Mouse (Mus musculus) forebrain, embryonic 11.5 days (tissue): Measurements from ENCODE around the gene Ptrh1. TPM values are rescaled to one million over a fixed set of nuclear protein-coding genes. Genes with fewer than 3 reads are reported as not detected.

ENCODE experiments used
- ATAC-seq: fragments of 200-750 bp; cut with Nextera tagmentation; replicated peaks from 2 replicates; pipeline ENCODE4 v1.8.0; 2017; ENCODE audit warnings: moderate TSS enrichment; ENCODE audit not compliant: low FRiP score
- DNase-seq: peaks from one replicate; pipeline ENCODE4 v3.0.0-alpha.2; 2017; ENCODE audit warnings: low spot score
- H3K27ac ChIP-seq: fragments of 300-500 bp; sonication (generic); 2 replicates; pipeline ENCODE4 v1.5.1; 2014; ENCODE audit warnings: low read depth, low read length
- H3K27me3 ChIP-seq: fragments of 300-500 bp; sonication (generic); 2 replicates; pipeline ENCODE4 v1.6.1; 2014; ENCODE audit warnings: mild to moderate bottlenecking, low read length, mixed read lengths; ENCODE audit not compliant: control insufficient read depth, insufficient read depth
- H3K36me3 ChIP-seq: fragments of 300-500 bp; sonication (generic); 2 replicates; pipeline ENCODE4 v1.6.1; 2014; ENCODE audit warnings: mild to moderate bottlenecking, low read length, moderate library complexity, mixed read lengths; ENCODE audit not compliant: control insufficient read depth, insufficient read depth
- H3K4me1 ChIP-seq: fragments of 300-500 bp; sonication (generic); replicated peaks from 2 replicates; pipeline ENCODE4 v1.6.1; 2014; ENCODE audit warnings: low read length, mixed read lengths; ENCODE audit not compliant: control insufficient read depth, insufficient read depth
- H3K4me2 ChIP-seq: fragments of 300-500 bp; sonication (generic); 2 replicates; pipeline ENCODE4 v1.6.1; 2014; ENCODE audit warnings: low read depth, mild to moderate bottlenecking, low read length, moderate library complexity, mixed read lengths; ENCODE audit not compliant: severe bottlenecking
- H3K4me3 ChIP-seq: fragments of 300-500 bp; sonication (generic); 2 replicates; pipeline ENCODE4 v1.5.1; 2014; ENCODE audit warnings: low read depth, low read length
- H3K9ac ChIP-seq: fragments of 300-500 bp; sonication (generic); 2 replicates; pipeline ENCODE4 v1.6.1; 2014; ENCODE audit warnings: low read length
- H3K9me3 ChIP-seq: fragments of 300-500 bp; sonication (generic); 2 replicates; pipeline ENCODE4 v1.6.1; 2016; ENCODE audit warnings: low read length, mixed read lengths; ENCODE audit not compliant: control insufficient read depth
- WGBS: fragments of 180-500 bp; shearing (Covaris S2); extraction: QIAGEN DNeasy Blood & Tissue Kit; methylation state at CpG from one replicate; pipeline ENCODE4 v1.1.7; 2014; 5-methylcytosine and 5-hydroxymethylcytosine counted together
- polyA plus RNA-seq: library from polyadenylated mRNA; unstranded; fragments of >200 nt; fragmentation: Nextera tagmentation; extraction: Ambion mirVana; gene quantifications from 2 replicates; pipeline ENCODE4 v1.2.1, GENCODE M21; 2014

Gene Ptrh1
- polyA plus RNA-seq, 1 experiment from 2014 or later = 3.3 TPM

DNA sequence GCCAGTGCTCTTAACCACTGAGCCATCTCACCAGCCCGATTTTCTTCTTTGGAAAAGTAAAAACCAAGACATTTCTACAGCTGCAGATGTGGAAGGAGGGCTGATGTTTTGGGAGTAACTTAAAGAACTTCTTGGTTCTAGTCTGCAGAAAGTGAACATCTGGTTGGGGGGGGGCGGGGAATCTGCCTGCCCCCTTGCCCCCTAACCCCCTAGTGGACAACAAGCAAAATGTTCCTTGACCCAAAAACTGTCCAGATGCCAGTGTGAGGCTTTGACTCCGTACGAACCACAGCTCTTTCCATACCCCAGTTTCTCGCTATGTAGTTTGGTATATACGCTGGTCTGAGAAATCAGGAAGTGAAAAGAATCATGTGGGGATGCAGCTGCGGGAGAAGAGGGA lies 25.4 kb upstream of the Ptrh1 start:
- no peak overlapping the region for H3K27ac ChIP-seq
- 0 out of 2 replicates have a peak, but pooled peaks cover 4% of the 10 kb centered on the region for H3K4me1 ChIP-seq
- H3K4me2 ChIP-seq = peak overlapping the region; percentile 45; the same call in 1 of the 2 replicates
- no peaks in the 10 kb centered on the region for H3K27me3 ChIP-seq
- DNase-seq (no peak), ATAC-seq (no peak)
- H3K9me3 ChIP-seq = no peaks in the 10 kb centered on the region
- no peak overlapping the region for H3K4me3 ChIP-seq
- WGBS = 72% methylated on average over 7 of the region's 7 CpGs
- H3K36me3 ChIP-seq = no peaks in the 10 kb centered on the region; the same call in 1 of the 2 replicates
- H3K9ac ChIP-seq = no peak overlapping the region

DNA sequence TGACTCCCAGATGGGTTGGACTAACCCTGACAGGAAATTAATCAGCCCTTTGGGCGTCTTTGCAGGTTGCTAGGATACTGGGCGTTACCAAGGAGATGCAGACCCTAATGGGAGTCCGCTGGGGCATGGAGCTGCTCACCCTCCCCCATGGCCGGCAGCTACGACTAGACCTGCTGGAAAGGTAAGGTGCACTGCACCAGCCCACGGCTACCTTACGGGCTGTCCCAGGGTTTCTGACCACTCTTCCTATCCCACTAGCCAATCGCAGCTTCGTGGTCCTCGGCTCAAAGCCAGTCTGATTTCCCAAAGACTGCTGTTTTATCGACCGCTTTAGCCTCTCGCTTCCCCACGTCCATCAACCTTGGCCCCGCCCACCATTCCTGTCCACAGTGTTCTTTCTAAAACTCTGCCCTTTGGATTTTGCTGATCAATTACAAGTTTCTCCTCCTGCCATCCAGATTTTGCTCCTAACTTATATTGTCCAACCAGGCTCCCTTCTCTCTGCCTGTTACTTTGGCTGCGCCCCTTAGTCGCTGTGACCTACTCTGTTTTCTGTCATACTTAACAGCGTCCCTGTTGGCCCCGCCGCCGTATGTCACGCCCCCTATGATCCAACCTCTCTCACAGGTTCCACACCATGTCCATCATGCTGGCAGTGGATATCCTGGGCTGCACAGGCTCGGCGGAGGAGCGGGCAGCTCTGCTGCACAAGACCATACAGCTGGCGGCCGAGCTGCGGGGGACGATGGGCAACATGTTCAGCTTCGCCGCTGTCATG lies 24.5 kb upstream of the Ptrh1 start:
- DNase-seq = peak; percentile 84
- Histone ChIP-seq H3K4me2 (peak overlapping the region; percentile 45), H3K36me3 (no peaks in the 10 kb centered on the region; the same call in 1 of the 2 replicates), H3K9ac (peak overlapping the region; percentile 23; the same call in 1 of the 2 replicates), H3K27me3 (no peaks in the 10 kb centered on the region), H3K9me3 (no peaks in the 10 kb centered on the region), H3K4me1 (0 out of 2 replicates have a peak, but pooled peaks cover 4% of the 10 kb centered on the region), H3K4me3 (peak overlapping the region; percentile 23), H3K27ac (peak overlapping the region; percentile 28; the same call in 1 of the 2 replicates)
- 5% methylated on average over 31 of the region's 31 CpGs for WGBS
- ATAC-seq = peak; percentile 84

DNA sequence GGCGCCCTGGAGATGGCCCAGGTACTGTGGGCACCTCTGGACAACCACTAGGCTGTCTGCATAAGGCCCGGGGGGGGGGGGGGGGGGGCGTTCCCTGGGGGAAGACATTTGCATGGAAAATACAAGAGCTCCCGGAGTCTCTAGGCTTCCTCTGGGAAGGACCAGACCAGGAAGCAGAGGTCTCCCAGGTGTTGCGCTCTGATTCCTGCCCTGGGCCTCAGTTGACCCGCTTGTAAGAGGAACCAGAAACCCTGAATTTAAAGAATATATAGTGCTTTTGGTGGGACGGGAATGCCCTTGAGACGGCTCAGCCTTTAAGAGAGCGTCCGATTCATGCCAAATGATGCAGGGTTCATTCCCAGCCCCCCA lies 23.9 kb upstream of the Ptrh1 start:
- no peaks in the 10 kb centered on the region; the same call in 1 of the 2 replicates for H3K36me3 ChIP-seq
- no peak for ATAC-seq
- no peak for DNase-seq
- H3K27me3 ChIP-seq = no peaks in the 10 kb centered on the region
- 20% methylated on average over 10 of the region's 10 CpGs for WGBS
- H3K4me2 ChIP-seq = peak overlapping the region; percentile 45
- H3K9ac ChIP-seq = peak overlapping the region; percentile 23; the same call in 1 of the 2 replicates
- peak overlapping the region; percentile 28; the same call in 1 of the 2 replicates for H3K27ac ChIP-seq
- no peaks in the 10 kb centered on the region for H3K9me3 ChIP-seq
- H3K4me3 ChIP-seq = peak overlapping the region; percentile 23
- 0 out of 2 replicates have a peak, but pooled peaks cover 4% of the 10 kb centered on the region for H3K4me1 ChIP-seq

DNA sequence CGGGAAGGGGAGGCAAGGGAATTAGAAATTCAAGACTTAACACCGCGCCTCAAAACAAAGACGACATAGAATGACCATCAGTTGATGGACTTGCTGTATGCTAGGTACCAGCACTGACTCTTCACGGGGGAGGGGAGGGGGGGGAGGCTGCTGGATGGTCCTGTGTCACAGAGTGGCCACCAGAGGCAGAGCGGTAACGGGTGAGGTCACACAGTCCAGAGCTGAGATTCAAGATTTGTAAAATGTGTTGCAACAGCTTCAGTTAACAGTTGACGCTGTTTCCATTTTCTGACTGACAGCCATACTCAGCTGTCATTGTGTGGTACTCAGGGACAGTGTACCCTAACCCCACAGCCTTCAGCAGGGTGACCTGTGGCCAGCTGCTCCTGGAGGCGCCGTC lies 23.4 kb upstream of the Ptrh1 start:
- H3K4me2 ChIP-seq = no peak overlapping the region
- 64% methylated on average over 10 of the region's 10 CpGs for WGBS

DNA sequence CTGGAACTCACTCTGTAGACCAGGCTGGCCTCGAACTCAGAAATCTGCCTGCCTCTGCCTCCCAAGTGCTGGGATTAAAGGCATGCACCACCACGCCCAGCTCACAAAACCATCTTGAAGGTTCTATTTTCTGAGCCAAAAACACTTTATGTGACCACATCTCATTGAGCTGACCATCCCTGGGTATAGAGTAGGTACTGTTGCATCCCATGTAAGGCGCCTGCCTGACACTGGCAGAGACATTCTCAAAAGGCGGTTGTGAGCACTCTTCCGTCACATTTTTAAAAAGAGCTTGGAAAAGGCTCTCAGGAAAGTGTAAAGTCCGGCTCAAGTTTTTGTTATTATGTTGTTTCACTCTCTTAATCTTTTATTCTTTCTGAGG lies 18.9 kb upstream of the Ptrh1 start:
- 0 out of 2 replicates have a peak, but pooled peaks cover 2% of the 10 kb centered on the region for H3K4me1 ChIP-seq
- H3K36me3 ChIP-seq = no peaks in the 10 kb centered on the region; the same call in 1 of the 2 replicates
- H3K27me3 ChIP-seq = no peaks in the 10 kb centered on the region
- H3K9me3 ChIP-seq = no peaks in the 10 kb centered on the region
- H3K4me3 ChIP-seq = no peak overlapping the region
- ATAC-seq (peak; percentile 28; the same call in 1 of the 2 replicates), DNase-seq (no peak)
- H3K4me2 ChIP-seq = peak overlapping the region; percentile 35; the same call in 1 of the 2 replicates
- no peak overlapping the region for H3K9ac ChIP-seq
- 38% methylated on average over 6 of the region's 6 CpGs for WGBS
- no peak overlapping the region for H3K27ac ChIP-seq

More for the DNA sequence above, 23.4 kb upstream of the Ptrh1 start:
- Histone ChIP-seq H3K36me3 (no peaks in the 10 kb centered on the region; the same call in 1 of the 2 replicates), H3K27me3 (no peaks in the 10 kb centered on the region), H3K4me1 (0 out of 2 replicates have a peak, but pooled peaks cover 5% of the 10 kb centered on the region), H3K27ac (no peak overlapping the region), H3K9me3 (no peaks in the 10 kb centered on the region), H3K9ac (no peak overlapping the region), H3K4me3 (no peak overlapping the region)
- DNase-seq (no peak), ATAC-seq (no peak)

DNA sequence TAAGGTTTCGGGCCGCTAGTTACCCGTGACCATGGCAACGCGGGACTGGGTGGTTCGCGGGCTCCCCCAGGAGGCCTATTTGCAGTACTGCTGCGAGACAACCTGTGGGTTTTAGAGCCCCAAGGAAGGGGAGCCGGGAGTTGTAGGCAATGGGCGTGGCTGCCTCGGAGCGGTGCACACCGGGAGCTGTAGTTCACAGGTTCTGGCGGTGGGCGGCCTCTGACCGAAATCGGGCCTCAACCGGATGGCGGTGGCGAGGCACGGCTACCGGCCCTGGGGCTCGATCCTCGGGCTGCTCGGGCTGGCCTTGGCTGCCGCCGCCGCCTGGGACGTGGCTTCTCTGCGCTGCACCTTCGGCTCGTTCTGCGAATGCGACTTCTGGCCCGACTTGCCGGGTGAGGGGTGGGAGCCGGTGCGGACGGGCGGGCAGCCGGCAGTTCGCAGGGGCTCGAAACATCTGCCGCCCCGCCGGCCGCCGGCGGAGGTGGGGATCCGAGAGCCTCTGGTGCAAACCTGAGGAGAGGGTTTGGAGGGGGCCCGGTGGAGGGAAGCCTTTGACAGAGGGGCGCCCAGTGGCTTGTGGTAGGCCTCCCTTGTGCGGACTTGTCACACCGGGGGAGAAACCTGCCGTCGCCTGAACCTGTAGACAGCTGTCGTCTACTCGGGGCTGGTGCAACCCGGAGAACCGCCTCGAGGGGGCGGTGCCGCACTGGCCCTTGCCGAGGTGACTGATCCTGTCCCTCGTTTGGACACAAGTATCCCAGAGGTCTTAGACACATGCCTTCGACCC lies 18.3 kb upstream of the Ptrh1 start, which contains the start of gene Tor2a:
TSS of gene Tor2a (plus strand) at position 179 of the 790 bp plus-strand sequence.
- WGBS = under 1% methylated on average over 66 of the region's 66 CpGs
- no peaks in the 10 kb centered on the region for H3K9me3 ChIP-seq
- ATAC-seq (peak; percentile 90), DNase-seq (peak; percentile 98)
- H3K4me3 ChIP-seq = peak within 1 kb of the TSS; percentile 70
- no peaks in the 10 kb centered on the region; the same call in 1 of the 2 replicates for H3K36me3 ChIP-seq
- 0 out of 2 replicates have a peak, but pooled peaks cover 2% of the 10 kb centered on the region for H3K4me1 ChIP-seq
- H3K4me2 ChIP-seq = peak within 1 kb of the TSS; percentile 58
- peak within 1 kb of the TSS; percentile 74 for H3K27ac ChIP-seq
- peak within 1 kb of the TSS; percentile 88 for H3K9ac ChIP-seq
- H3K27me3 ChIP-seq = no peaks in the 10 kb centered on the region

DNA sequence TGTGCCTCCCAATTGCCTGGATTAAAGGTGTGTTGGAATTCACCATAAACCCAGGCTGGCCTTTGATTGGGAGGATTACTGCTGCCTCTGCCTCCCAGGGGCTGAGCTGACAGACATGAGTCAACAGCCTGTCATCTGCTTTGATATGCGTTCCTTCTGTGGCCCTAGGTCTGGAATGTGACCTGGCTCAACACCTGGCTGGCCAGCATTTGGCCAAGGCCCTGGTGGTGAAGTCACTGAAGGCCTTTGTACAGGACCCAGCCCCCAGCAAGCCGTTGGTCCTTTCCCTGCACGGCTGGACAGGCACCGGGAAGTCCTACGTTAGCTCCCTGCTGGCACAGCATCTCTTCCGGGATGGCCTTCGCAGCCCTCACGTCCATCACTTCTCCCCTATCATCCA lies 17.1 kb upstream of the Ptrh1 start:
- H3K36me3 ChIP-seq = no peaks in the 10 kb centered on the region; the same call in 1 of the 2 replicates
- 86% methylated on average over 8 of the region's 8 CpGs for WGBS
- no peak overlapping the region for H3K4me3 ChIP-seq
- DNase-seq (no peak), ATAC-seq (no peak)
- H3K27ac ChIP-seq = no peak overlapping the region
- no peak overlapping the region for H3K4me2 ChIP-seq
- 0 out of 2 replicates have a peak, but pooled peaks cover 2% of the 10 kb centered on the region for H3K4me1 ChIP-seq
- H3K27me3 ChIP-seq = no peaks in the 10 kb centered on the region
- H3K9ac ChIP-seq = no peak overlapping the region
- H3K9me3 ChIP-seq = no peaks in the 10 kb centered on the region

DNA sequence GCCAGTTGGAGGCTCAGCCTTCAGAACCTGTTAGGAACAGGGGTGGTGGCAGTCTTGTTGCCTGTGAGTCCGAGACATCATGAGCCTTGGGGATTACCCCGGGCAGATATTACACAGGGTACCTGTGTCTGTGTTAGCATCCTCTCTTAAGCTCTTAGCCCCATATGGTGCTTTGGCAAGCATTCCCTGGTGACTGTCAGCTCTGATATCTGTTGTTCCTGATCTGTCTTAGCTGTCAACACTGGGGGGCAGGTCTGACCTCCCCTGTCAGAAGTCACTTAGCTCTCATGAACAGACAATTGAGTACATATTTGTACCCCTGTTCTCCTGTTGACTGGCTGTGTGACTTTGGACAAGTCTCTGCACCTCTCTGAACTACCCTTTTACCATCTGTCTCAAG lies 16.6 kb upstream of the Ptrh1 start:
- no peak overlapping the region for H3K27ac ChIP-seq
- no peak overlapping the region for H3K4me2 ChIP-seq
- H3K27me3 ChIP-seq = no peaks in the 10 kb centered on the region
- H3K36me3 ChIP-seq = no peaks in the 10 kb centered on the region; the same call in 1 of the 2 replicates
- 0 out of 2 replicates have a peak, but pooled peaks cover 2% of the 10 kb centered on the region for H3K4me1 ChIP-seq
- no peaks in the 10 kb centered on the region for H3K9me3 ChIP-seq
- no peak overlapping the region for H3K9ac ChIP-seq
- WGBS = 90% methylated on average over 2 of the region's 2 CpGs
- no peak overlapping the region for H3K4me3 ChIP-seq
- DNase-seq = no peak
- ATAC-seq = no peak
